Mouse (Mus musculus) testis, adult 2 months (tissue): ENCODE measurements around the gene Wdr45.
"Not testable (repeated sequence)": the region's sequence is repeated elsewhere in the genome, so short reads cannot be mapped to it uniquely, and the experiment has no call there.

Source experiments
- CTCF ChIP-seq: fragments of 200-500 bp; IDR thresholded peaks from 2 replicates; pipeline ENCODE4 v1.5.1; 2012; ENCODE audit warnings: low read depth, mild to moderate bottlenecking, inconsistent platforms, low read length, moderate library complexity; ENCODE audit not compliant: control insufficient read depth, insufficient read depth, insufficient replicate concordance
- POLR2A ChIP-seq: fragments of 200-500 bp; IDR thresholded peaks from 2 replicates; pipeline ENCODE4 v1.6.1; 2012; ENCODE audit warnings: low read depth, mild to moderate bottlenecking, inconsistent platforms, low read length, moderate library complexity; ENCODE audit not compliant: control insufficient read depth

DNA sequence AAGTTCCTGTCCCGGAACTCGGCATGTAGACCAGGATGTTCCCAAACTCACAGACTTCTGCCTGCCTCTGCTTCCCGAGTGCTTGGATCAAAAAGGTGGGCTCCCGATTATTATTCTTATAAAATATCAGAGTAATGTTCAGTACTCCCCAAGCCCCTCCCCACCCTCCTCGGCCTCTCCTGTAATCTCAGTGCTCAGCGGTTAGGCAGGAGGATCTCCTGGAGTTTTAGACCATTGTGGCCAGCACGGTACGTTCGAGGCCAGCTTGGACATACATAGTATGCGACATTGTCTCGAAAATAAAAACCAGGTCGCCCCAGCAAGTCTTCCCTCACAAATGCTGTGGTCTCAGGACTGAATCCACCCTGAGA lies 384 bp upstream of the Wdr45 start:
- TF ChIP-seq CTCF, POLR2A: not testable (repeated sequence)
